Mouse (Mus musculus) stomach, postnatal 0 days (tissue): ENCODE measurements around the gene Gp1ba.

ENCODE experiments used
- CTCF ChIP-seq: IDR thresholded peaks from 2 replicates; pipeline ENCODE4 v1.5.1; 2016; ENCODE audit warnings: antibody characterized with exemption, low read depth, mild to moderate bottlenecking, moderate library complexity
- EP300 ChIP-seq: optimal IDR thresholded peaks from 2 replicates; pipeline ENCODE3; 2016; ENCODE audit warnings: antibody characterized with exemption

- TF ChIP-seq CTCF (no peak), EP300 (no peak)
Measured at GRCm38 (mm10) chr11:70683640-70684039, 44.7 kb downstream of the Gp1ba start.
